Mouse (Mus musculus) heart, adult 9 months (tissue): ENCODE measurements around the gene Spaca5.

Experiments used
- DNase-seq, 2 experiments: peaks; one replicate each; pipeline ENCODE4 v3.0.0; 2022; ENCODE audit warnings: low spot score in 2 of 2

Spaca5 gene

DNA sequence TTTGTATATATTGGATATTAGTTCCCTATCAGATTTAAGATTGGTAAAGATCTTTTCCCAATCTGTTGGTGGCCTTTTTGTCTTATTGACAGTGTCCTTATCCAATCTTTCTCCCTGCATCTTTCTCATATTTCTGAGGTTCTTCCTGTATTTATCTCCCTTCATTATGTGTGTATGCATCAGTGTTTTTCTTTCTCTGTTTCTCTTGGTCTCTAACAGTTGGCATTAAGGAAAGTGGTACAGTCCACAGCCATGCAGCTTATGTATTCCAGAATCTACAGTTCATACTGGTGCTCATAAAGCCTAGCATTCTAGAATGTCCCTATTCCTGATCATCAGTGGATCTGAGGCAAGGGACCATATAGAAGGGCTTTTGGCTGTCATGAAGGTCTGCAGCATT, at the start of gene Spaca5:
Gene Spaca5, plus strand, starts transcription at position 301 of the 400 bp plus-strand sequence.
- no peak for DNase-seq

DNA sequence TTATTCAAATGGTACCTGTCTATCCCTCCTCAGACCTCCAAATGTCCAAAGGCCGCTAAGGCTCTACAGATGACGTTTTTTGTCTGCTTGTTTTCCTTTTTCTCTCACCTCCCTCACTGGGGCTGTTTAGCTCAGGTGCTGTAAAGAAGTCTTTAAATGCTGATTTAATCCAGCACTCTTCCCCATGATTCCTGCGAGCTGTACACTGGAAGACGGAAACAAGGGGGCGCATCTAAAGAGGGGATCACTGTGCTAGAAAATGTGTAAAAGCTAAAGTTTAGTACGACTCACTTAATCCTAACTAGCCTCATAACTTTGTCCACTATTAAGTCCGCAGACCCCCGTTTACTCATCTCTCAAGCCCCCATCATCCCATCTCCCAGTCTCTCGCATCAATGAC, 6.7 kb upstream of the Spaca5 start:
- DNase-seq = no peak

DNA sequence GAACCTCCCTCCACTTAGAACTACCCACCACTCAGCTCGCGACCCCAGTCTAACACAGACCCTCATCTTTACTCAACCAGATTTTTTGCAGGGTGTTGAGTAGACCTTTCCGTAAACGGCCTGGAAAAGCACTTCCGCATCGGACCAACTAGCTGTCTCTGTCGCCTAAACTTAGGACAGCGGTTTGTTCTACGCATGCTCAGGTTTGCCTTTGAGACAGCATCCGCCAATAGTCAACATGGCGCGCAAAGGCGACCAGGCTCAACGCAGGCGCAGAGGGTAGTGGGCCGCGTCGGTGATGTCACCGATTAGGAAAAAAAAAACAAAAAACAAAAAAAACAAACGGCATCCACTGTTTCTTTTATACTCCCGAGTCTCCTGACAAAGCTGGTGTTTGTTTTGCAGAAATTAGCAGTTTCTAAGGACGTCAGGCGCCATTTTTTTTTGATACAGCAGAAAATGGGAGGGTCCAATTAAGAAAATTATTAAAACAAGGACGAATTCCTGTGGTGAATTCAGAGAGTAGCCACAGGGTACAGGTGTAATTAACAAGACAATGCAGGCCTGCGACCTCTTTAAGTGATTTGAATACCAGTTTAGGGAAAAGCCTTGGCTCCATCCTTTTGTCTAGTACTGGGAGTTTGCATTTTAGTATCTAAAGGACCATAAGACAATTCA, 6.2 kb upstream of the Spaca5 start, which contains the start of gene Zfp182:
Gene Zfp182, minus strand, starts transcription at position 451 of the 678 bp plus-strand sequence.
- DNase-seq = peak; percentile 86 to 87

DNA sequence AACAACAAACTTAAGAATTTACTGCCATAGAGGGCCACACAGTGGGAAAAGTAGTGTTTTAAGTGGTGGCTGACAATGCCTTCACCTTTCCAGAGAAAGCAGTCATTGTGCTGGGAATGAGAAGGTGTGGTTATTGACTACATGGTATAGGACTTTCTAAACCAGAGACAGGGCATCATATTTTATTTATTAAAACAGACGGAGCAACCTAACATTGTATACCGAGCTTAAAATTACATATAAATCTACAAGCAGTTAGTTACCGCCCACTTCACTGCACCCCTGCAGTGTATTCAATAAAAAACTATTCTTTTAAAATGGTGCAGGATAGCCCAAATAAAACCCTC, 5.7 kb upstream of the Spaca5 start:
- DNase-seq = no peak

DNA sequence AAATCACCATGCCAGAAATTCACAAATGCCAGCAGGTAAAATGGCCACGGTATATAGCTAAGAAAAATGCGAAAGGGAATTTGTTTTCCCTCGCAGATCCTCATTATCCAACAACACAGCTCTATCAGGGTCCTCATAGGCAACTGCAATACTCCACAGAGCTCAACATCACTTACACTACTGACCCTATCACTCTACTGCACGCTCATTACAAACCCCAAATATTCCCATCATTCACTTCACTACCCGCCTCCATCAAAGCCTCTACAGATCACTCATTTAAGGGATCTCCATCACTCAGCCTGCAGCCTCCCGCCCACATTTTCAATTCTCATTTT, 20.4 kb downstream of the Spaca5 start:
- DNase-seq = no peak

DNA sequence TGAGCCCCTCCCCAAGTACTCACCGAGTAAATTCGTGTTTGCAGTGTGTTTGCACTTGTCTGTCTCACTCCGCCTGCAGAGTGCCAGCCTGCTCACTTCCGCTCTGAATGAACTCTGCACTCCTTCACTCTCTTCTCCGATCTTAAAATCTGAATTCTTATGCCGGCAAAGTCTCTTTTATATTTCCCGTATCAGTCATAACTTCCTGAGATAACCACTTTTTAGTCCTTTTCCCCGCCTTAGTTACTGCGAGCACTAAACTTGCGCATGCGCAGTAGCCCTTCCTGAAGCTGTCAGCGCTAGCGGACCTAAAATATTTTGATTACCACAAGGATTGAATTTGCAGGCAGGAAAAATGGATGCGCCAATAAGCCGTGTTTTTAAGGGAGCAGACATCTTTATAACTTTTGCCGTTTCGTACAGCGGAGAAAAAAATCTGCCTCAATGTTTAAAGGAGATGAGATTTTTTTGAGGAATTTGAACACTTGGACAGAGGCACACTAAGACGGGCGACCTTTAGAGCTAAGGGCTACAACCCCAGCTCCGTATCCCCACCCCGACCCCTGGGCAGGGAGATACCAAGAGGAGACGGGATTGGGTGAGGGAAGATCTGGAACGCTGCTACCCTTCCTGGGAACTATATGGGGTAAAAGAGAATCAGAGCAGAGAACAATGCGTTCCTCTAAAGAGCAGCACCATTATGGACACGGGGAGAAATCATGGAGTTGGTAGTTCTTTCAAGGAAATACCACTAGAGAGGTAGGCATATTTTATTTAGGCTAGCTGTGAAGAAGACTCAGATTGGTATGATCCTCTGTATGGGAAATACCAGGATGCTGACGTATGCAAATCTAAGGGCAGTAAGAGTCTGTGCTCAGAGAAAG, 21.0 kb downstream of the Spaca5 start, which contains the start of gene Zfp300:
Gene Zfp300, minus strand, starts transcription at position 545 of the 884 bp plus-strand sequence.
- DNase-seq = peak; percentile 58 to 77

DNA sequence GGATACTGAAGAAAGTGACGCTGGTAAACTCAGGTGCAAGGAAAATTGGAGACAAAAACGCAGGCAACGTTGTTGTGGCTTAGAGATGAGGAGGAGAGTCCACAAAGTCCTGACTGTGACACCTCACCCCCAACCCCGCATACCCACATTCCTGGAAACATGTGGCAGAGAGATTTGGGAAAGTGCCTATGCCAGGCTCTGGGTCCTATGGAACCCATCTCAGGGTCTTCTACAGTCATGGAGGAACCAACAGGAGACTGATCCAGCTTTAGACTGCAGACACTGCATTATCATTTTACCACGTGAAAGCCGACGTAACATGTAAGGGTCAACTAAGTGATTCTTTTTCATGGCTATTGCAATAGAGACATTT, 21.6 kb downstream of the Spaca5 start:
- DNase-seq = no peak

DNA sequence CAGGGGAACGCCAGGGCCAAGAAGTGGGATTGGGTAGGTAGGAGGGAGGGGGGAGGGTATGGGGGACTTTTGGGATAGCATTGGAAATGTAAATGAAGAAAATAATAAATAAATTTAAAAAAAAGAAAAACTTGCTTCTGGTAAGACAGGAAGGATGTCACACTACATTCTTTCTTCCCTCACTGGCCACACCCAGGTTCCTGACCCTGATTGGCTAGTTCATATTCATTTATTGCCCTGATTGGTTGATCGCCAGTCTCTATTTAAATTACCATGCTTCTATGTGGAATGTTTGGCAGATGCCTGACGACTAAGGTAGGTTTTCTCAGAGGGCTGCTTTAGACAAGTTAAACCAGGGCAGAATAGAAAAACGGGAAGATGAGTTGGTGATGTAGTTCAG, 47.3 kb downstream of the Spaca5 start, which contains the start of gene Ssxa1:
Gene Ssxa1, plus strand, starts transcription at position 301 of the 400 bp plus-strand sequence.
- no peak for DNase-seq
